Mouse (Mus musculus): ENCODE measurements at regions not wholly inside any gene's neighbourhood (a gene's known extent, or its start where the extent isn't known, plus 50 kb on each side); places are given as distances from the start of the nearest gene placed in this dataset.
"Not testable (repeated sequence)": the region's sequence is repeated elsewhere in the genome, so short reads cannot be mapped to it uniquely, and the experiment has no call there.

DNA sequence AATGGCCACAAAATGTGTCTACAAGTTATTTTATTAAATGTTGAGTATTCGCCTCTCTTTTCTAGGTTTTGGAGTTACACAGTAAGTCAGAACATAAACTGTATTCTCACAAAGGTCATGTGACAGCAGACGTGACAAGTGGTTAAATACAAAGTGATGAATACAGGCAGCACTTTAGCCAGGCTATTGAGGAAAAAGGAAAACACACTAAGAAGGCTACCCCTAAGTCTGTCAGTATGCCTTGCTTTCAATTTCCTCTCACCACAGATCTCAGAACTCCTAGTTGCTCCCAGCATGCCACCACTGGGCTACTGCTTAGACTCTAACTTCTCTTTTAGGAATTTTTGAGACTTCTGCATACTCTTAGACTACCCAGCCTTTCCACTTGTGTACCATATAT, 297.9 kb upstream of the Pex5l start:
- DNase-seq: no peak

DNA sequence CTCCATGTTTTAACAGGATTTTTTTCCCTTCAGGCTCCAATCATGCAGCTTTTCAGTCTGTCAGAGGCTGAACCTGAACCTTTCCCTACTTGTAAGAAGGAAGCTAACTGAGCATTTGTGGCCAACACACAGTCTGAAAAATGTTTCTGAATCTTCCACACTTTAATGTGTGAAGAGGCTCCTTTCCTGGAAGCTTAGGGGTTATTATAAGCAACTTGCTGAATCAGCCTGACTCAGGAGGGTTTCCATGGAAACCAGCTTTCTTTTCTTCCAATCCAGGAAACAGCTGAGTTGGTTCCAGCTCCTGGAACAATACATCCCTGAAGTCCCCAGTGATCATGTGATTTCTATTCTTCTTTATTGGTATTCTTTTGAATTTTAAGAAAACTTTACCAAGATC, 297.5 kb upstream of the Pex5l start:
- no peak for DNase-seq

DNA sequence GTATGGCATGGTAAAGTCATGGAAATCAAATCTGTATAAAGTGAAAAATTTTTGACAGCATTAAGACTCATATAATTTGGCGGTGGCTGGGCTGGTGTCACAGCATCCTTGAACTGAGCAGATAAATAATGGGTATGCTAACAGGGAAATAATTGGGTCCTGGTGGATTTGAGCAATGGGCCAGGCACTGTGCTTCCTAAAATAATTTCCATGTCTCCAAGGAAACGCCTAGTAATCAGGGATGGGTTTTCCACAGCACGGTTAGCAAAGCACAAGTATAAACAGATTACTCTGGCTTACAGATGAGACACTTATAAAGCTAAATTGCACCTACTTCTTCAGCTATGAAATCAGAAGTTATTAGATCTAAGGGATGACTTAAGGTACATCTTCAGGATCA, 273.9 kb upstream of the Pex5l start:
- no peak for DNase-seq

DNA sequence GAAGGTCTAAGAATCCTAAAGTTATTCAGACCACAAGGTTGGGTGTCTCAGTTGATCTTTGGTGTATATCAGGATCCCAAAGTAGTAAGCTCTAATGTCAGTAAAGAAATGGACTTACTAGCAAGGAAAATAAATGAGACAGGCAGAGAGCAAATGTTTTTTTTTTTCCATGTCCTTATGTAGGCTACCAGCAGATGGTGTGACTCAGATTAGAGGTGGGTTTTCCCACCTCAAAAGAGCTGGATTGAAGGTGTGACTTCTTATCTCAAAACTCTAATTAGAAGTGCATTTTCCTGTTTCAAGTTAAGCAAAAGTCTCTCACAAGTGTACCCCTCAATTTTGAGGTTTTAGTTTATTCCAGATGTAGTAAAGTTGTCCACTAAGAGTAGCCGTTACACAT, 273.3 kb upstream of the Pex5l start:
- no peak for DNase-seq

DNA sequence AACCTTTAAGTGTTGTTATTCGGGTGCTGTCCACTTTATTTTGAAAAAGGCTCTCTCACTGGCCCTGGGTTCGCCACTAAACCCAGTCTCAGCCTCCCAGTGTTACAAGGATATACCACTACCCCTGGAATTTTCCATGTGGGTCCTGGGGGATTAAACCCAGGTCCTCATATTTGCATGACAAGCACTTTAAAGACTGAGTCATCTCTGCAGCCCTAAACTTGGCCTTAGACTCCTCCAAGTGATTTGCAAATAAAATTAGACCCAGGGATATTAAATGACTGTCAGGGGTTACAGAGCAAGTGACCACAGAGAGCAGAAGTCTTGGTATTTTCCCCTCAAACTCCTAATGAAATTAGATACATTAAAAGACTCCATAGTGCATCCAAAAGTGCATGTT, 258.9 kb upstream of the Pex5l start:
- DNase-seq: no peak

DNA sequence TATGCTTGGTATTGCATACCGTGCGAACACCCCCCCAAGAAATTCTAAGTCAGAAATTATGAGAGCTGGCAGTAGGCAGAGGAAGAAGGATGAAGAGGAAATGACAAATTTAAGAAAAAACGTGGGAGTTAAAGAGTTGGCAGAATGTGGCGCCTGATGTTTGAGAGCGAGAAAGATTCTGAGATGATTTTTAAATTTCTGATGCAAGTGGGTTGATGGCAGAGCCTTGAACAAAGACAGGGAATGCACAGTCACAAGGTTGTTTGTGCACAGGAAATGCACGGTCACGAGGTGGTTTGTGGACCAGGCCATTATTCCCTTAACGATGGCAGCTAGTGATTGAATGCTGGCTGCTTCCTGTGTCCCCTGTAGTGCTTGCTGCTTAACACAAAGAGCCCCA, 256.3 kb upstream of the Pex5l start:
- DNase-seq: no peak

DNA sequence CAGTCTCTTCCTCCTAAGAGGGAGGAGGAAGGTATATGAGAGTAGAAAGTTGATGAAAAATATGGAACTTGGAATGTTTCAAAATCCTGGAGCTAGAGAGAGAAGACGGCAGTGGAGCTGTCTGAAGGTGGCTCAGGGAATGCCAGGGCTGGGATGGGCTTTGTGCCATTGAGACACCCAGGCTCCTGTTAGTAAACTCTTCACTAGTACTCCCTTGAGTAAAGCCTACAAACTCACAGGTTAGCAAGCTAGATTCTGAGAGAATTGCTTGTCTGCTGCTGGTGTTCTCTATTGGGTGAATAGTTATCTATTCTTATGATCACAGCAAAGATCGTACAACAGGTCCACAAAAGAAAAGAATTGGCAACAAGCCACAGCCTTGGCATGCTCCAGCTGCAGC, 255.3 kb upstream of the Pex5l start:
- no peak for DNase-seq

DNA sequence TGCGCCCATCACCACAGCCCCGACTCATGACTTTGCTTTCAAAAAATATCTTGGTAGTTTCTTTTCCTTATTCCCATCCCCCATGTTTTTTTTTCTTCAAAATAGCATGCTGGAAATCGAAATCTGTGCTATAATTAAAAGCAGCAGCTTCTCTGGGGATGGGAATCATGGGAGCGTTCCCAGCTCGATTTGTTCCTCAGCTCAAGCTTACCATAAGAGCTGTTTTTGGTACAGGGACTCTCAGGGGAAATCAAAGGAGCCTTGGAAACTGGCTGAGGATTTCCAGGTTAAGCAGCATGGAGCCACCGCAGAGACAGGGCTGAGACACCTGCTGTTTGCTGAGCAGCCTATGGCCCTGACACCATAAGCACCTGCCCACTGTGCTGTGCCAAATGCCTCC, 254.2 kb upstream of the Pex5l start:
- DNase-seq: no peak

DNA sequence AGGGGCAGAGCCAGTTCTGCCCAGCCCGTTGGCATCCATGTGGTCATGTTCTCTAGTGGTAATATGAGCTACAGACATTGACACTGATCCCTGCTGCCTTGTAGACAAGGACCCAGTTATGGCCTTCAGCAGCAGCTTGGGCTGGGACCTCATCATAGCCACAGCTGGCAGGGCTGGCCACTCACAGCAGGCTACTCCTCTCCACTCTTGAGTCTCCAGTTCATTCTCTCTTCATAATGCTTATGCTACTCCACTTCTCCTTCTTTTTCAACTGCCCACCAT, 249.4 kb upstream of the Pex5l start:
- DNase-seq: no peak

DNA sequence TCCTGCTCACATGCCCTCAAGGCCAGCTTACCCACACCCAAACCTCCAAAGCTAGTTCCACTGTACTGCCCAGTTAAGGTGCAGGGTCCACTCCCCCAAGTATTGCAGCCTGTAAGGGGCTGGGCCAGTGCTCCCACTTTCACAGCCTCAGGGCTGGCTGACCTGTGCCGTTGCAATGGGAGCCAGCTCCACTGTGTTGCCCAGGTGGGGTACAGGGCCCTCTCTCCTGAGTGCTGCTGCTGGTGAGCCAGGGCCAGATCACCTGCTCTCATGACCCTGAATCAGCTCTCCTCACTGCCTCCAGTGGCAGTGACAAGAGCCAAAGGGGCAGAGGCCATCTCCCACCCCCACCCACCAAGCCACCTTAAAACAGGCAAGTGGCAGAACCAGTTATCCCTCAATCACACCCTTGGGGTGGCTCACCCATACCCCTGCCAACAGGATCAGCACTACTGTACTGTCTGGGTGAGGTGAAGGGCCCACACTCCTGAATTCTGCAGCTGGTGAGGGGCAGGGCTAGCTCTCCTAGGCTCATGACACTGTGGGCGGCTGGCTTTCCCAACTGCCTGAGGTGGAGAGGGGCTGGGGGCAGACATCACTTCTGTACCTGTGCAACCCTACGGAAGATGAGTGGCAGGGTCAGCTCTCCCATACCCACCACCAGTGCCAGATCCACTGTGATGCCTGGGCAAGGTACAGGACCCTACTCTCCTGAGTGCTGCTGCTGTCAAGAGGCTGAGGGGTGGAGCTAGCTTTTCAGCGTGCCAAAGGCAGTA, 248.9 kb upstream of the Pex5l start:
- DNase-seq: no peak

DNA sequence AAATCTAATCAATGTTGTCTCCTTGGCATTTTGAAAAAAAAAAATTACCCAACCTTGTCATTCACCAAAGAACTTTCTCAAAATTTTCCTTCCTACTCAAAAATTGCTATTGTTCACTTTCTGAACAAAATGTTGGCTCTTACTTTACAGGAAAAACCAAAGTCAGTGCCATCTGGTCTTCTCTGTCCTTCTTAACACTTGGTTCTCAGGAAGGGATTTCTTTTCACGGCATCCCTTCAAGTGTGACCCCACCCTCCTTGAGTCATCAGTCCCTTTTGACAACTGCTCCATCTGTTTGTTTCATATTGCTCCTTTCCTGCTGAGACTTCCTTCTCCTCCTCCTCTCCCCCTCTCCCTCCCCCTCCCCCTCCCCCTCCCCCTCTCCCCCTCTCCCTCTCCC, 245.1 kb upstream of the Pex5l start:
- no peak for DNase-seq

DNA sequence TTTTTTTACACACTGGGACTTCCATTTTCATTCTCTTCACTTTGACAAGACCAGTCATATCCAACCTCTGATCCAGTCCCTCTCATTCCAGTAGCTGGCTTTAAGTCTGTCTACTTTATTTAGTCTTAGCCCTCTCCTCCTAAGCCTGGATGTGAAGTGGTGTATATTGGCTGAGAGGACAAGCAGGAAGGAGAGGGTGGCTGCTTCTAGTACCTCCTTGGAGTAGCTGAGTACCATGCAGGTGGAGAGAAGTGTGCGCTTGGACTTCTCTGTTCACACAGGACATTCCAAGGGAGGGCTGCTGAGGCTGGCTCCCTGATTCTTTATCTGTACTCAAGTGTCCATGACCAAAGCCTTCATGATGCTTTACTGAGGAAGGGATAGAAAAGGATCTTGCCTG, 240.6 kb upstream of the Pex5l start:
- no peak for DNase-seq

DNA sequence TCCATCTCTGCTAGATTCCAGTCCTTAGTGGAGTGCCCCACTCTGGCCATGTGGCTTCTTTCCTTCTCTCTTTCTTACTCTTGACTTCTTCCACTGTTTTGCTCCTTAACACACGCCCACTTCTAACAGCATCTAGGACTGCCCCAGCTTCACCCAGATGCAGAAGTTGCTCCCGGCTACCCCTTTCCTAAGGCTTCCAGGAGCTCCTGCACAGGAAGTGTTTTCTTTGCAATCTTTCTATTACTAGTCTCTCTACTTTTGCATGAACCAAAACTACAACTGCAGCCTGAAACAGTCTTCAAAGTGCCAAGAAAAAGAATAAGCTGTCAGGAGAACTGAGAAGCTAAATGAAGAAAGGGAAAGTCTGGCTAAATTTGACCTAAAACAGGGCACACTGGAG, 236.6 kb upstream of the Pex5l start:
- DNase-seq: no peak

DNA sequence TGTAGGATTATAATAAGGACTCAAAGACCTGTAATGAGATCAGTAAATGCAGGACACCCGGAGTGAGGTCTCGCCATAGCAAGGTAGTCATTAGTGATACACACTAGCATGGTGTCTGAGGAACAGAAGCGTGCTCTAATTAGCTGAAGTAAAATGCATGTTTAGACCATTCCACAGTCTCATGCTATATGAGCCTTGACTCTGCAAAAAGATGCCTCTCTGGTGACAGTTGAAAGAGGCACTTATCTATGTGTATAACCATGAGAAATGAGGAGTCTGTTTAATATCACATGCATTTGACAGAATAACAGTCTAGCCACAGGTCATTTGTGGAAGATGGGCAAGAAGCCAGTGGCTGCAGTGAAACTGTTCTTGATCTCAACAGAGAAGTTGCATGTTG, 232.1 kb upstream of the Pex5l start:
- DNase-seq: no peak

DNA sequence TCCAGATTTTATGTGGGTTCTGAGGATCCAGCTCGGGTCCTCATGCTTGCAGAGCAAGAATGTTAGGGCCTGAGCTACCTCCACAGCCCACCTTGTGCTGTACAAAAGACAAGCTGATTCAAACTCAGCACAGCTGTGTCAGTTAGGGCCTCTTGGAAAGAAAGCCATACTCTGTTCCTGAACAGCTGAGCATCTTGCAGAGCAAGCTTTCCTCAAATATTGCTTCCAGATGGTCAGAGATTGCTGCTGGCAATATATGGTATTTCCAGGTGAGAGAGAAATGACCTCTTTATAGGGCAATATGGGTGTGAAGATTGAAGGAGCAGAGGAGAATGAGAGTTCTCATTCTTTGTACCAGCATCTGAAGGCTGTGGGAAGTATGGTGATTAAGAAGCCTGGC, 229.8 kb upstream of the Pex5l start:
- DNase-seq: no peak

DNA sequence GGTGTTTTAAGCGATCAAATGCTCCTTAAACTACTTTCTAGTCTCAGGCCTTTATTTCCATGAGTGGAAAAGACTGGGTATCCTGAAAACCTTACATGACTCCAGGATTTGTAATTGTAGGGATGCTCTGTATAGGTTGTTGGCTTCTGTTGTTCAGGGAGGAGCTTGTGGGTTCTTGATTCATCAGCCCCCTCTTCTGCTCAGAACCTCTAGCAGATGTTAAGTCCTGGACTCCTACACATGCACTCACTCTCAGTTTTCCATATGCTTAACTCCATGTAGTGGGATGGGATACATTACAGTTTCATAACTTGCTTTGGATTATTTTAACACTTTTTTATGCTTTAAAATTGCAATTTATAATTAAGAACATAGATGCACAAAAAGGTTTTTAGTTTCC, 220.5 kb upstream of the Pex5l start:
- DNase-seq: no peak

DNA sequence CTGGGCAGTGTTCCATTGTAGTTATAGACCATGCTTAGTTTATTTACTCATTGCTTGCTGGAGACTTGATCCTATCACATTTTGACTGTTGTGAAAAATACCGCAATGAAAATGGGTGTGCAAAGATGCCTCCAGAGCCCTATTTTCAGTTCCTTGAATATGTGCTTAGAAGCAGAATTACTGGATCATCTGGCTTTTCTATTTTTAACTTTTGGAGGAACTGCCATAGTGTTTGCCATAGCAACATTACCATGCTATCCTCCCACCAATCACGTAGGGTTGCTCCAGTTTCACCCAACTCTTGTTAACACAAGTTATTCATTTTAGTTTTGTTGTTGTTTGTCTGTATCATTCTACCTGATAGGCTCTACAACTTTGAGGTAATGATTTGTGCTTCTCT, 217.0 kb upstream of the Pex5l start:
- DNase-seq: no peak

DNA sequence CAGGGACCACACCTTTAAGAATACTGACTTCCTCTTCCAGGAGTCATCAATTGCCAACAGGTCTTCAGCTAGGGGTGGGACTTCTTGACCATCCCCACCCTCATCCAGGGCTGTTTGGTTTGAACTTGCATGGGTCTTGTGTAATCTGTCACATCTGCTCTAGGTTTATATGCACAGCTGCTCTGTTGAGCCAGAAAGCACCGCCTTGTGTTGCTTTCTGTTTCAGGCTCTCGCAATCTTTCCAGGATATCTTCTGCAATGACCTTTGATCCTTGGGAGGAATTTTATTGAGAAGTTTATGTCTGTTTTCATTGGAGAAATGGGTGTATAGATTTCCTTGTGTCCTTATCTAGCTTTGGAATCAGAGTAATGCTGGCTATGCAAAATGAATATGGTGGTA, 210.8 kb upstream of the Pex5l start:
- no peak for DNase-seq

DNA sequence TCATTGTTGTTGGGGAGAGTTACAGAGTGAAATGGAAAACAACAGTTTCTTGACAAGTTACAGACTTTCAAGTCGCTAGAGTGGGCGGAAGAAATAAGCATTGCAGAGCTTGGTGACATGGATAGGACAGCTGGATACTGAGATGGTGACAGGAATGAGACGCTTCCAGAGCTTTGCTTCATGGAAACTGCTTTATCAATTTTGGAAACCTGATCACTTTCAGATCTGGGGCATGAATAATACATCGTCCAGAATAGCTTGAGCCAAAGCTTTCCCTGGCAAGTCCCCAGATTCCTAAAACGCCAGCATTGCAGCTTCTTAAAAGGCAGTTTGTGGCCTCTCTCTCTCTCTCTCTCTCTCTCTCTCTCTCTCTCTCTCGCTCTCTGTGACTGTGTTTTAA, 207.9 kb upstream of the Pex5l start:
- no peak for DNase-seq

DNA sequence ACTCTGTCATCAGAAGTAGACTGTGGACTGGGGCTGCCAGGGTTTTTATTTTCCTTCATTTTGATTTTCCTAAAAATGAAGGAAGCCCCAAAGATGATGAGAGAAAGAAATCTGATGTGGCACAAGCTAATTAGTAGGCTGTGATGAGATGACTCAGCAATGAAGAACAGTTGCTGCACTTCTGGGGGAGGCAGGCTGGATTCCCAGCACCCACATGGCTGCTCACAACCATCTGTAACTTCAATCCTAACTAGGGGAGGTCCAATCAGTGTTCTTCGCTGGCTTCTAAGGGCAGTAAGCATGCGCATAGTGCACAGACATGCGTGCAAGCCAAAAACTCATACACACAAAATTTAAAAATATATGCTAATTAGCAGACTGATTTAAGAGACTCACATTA, 191.0 kb upstream of the Pex5l start:
- no peak for DNase-seq

DNA sequence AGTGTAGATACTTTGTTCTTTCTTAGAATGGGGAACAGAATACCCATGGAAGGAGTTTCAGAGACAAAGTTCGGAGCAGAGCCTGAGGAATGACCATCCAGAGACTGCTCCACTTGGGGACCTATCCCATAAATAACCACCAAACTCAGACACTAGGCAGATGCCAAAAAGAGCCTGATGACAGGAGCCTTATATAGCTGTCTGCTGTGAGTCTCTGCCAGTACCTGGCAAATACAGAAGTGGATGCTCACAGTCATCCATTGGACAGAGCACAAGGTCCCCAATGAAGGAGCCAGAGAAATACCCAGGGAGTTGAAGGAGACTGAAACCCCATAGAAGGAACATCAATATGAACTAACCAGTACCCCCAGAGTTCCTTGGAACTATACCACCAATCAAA, 174.6 kb upstream of the Pex5l start:
- not testable (repeated sequence) for DNase-seq

DNA sequence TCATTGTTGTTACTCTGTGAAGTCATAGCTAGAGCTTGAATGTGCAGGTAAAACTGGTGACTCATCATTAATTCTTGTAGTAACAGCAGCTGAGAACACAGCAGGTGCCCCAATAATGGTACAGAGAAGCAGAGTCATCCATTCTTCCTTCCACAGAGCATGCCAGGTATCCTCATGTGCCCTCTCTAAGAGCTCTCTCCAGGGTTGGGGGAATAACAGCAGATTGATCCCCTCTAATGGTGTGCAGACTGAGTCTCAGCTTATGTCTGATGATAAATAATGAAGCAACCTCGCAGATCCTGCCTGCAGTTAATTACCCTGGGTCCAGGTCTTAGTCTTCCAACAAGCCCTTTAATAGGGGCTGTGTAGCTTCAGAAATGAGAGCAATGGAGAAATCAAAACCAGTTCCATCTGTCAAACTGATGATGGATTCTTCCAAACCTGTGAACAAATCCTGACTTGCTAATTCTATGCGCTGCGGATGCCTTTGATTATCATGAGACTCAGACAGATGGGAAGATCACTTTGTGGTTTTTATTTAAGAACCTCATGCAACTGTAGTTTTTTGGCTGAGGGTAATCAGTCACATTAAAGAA, 169.3 kb upstream of the Pex5l start:
- no peak for DNase-seq

DNA sequence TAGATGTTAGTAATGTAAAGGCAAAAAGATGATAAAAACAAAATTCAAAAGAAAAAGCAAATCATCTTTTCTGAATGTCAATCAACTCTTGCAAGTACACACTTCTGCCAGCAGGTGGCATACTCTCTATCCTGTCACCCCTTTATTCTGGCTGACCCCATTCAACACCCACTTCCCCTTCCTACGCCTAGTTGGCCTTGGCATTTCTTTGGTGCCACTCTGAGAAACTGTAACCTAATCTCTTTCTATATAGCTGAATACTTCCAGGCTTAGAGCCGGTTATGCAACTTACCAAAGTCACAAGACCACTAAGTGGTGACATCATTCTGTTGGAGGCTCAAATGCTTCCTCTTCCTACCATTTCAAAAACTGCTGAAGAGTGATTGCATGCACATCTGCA, 165.2 kb upstream of the Pex5l start:
- peak in 1 of 2 experiments; percentile 2 for DNase-seq

DNA sequence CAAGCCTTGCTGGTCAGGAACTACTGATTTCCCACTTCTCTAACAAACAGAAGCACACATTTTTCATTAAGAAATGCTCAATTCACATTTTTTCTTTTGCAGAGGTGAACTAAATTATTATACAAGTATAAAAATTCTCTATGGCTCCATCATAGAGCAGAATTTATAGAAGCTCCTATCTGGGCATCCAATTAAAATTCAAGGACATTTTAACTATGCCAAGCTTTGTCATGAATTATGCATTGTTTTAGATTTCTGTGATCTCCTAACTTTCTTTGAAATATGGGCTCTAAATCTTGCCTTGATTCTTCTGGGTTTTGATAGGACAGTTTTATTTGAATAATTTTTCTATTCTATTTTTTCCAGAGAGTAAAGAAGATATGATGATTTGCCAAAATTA, 163.1 kb upstream of the Pex5l start:
- DNase-seq: no peak

DNA sequence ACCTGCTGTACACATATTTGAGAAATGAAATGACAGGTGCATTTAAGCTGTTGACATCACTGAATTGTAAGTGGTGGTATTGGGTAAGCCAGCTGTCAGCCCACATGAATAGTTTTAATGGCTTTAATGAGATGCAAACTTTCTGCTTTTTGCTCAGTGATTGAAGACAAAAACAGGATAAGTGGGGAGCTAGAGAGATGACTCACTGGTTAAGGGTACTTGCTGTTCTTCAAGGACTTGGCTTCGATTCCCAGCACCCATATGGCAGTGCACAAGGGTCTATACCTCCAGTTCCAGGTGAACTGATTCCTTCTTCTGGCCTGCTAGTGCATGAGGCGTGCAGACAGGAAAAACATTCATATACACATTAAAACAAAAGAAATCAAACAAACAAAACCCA, 162.7 kb upstream of the Pex5l start:
- no peak for DNase-seq
